In the genomic region with DNA sequence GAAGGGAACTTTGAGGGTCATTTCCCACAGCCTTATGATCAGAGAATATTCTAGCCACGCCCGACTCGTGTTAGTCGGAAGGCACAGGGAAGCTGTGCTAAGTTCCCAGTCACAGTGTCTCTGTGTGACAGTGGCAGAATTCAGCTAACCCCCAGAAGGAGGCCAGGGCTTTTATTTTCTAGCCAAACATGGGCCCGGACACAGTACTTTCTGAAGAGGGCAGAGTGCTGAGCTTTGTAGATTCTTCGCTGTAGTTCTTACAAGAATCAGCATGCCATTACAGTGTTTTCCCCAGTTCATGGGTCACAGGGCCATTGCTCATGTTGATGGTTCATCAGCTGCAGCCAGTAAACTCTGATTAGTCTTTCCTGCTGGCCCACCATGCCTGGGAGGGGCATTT, we compare ENCODE assay signal across 13 mouse cellular contexts. TPM values are rescaled to one million over a fixed set of nuclear protein-coding genes. Genes with fewer than 3 reads are reported as not detected.
DNase-seq lines count a peak whose midpoint lies in the region; ATAC-seq and TF ChIP-seq lines count a peak whose summit lies in the region.
"Had no signal": no experiment of that assay in that cellular context is flagged by ENCODE, and none has a peak within 500 bp of the region (broad histone marks: within the 10 kb centered on the region; RNA-seq: fewer than 3 reads in every experiment).

No protein-coding gene starts in this region.

- H3K4me2 ChIP-seq in liver, embryonic 11.5 days: no peak overlapping the region
- H3K4me2 ChIP-seq: embryonic facial prominence, embryonic 13.5 days; forebrain, embryonic 12.5 days had no signal

- DNase-seq in heart, adult 2 months: peak in 1 of 2 experiments; percentile 23
- no peak for DNase-seq in heart, postnatal 14 days
- no peak for DNase-seq in liver, adult 2 months (ENCODE audit: extremely low read depth, low read depth, low spot score)
- no peak for DNase-seq in liver
- no peak for DNase-seq in liver, embryonic 11.5 days (ENCODE audit: low spot score)
- no peak for DNase-seq in thymus, adult 2 months
- DNase-seq in urinary bladder, postnatal 10 days (ENCODE audit: low spot score): no peak
- DNase-seq: cerebellum, postnatal 10 days had no signal

- no peak for ATAC-seq in liver, embryonic 11.5 days (replicated peaks; ENCODE audit: low FRiP score)
- ATAC-seq: hindbrain, embryonic 16.5 days had no signal

- H3K9ac ChIP-seq in heart, adult 2 months (ENCODE audit: low read depth, low read length): no peak overlapping the region
- H3K9ac ChIP-seq in liver, adult 2 months (ENCODE audit: low read depth, low read length): no peak overlapping the region
- H3K9ac ChIP-seq in liver, embryonic 11.5 days (ENCODE audit: low read depth, low read length): no peak overlapping the region
- H3K9ac ChIP-seq: embryonic facial prominence, embryonic 13.5 days; forebrain, embryonic 12.5 days had no signal

- peaks cover 4% of the 10 kb centered on the region; the same call in 1 of the 2 replicates for H3K4me1 ChIP-seq in heart, adult 2 months (ENCODE audit: control insufficient read depth, insufficient read depth, low read length)
- no peaks in the 10 kb centered on the region; the same call in 1 of the 2 replicates for H3K4me1 ChIP-seq in liver, adult 2 months (ENCODE audit: control insufficient read depth, insufficient read depth, low read length)
- H3K4me1 ChIP-seq in bone marrow, adult 2 months (ENCODE audit: control insufficient read depth, insufficient read depth, low read length): peaks cover 2% of the 10 kb centered on the region
- peaks cover 4% of the 10 kb centered on the region for H3K4me1 ChIP-seq in liver, embryonic 11.5 days (replicated peaks; ENCODE audit: control insufficient read depth, insufficient read depth, low read length)
- H3K4me1 ChIP-seq in thymus, adult 2 months (replicated peaks; ENCODE audit: control insufficient read depth, insufficient read depth, low read length): peaks cover 11% of the 10 kb centered on the region
- H3K4me1 ChIP-seq: forebrain, embryonic 12.5 days had no signal

- 45% methylated on average over 6 of the region's 6 CpGs for WGBS in heart, adult 2 months
- WGBS in liver, adult 2 months: 68% methylated on average over 6 of the region's 6 CpGs
- 49% methylated on average over 6 of the region's 6 CpGs for WGBS in bone marrow, adult 2 months
- WGBS in liver, embryonic 11.5 days: 64% methylated on average over 6 of the region's 6 CpGs
- WGBS in thymus, adult 2 months: 83% methylated on average over 6 of the region's 6 CpGs

- H3K9me3 ChIP-seq in liver, embryonic 11.5 days (ENCODE audit: control insufficient read depth, low read length): no peaks in the 10 kb centered on the region
- H3K9me3 ChIP-seq: embryonic facial prominence, embryonic 13.5 days; forebrain, embryonic 12.5 days had no signal

- H3K27me3 ChIP-seq in heart, adult 2 months (ENCODE audit: control insufficient read depth, insufficient read depth, low read length): no peaks in the 10 kb centered on the region
- no peaks in the 10 kb centered on the region for H3K27me3 ChIP-seq in liver, adult 2 months (ENCODE audit: control insufficient read depth, insufficient read depth, low read length)
- no peaks in the 10 kb centered on the region for H3K27me3 ChIP-seq in liver, embryonic 11.5 days (replicated peaks; ENCODE audit: control insufficient read depth, insufficient read depth, low read length)
- no peaks in the 10 kb centered on the region for H3K27me3 ChIP-seq in thymus, adult 2 months (ENCODE audit: control insufficient read depth, insufficient read depth, low read length)

- no peak for TF ChIP-seq EP300 in heart, adult 2 months (IDR thresholded peaks at IDR 0.05; ENCODE audit: insufficient read depth, low read depth, low read length)

- intact Hi-C loops in heart, adult 2 months (cut with DNase I): no loop called here
- intact Hi-C loops in heart, postnatal 14 days (cut with DNase I): no loop called here

- H3K27ac ChIP-seq in heart, adult 2 months: peak overlapping the region; percentile 56
- H3K27ac ChIP-seq in liver, adult 2 months (replicated peaks; ENCODE audit: insufficient read depth, low read depth, low read length): peak overlapping the region; percentile 39
- peak overlapping the region; percentile 30 for H3K27ac ChIP-seq in bone marrow, adult 2 months (ENCODE audit: control insufficient read depth, insufficient read depth, low read depth, low read length, poor library complexity)
- H3K27ac ChIP-seq in liver, embryonic 11.5 days (ENCODE audit: low read depth, low read length): peak overlapping the region; percentile 7; the same call in 1 of the 2 replicates
- H3K27ac ChIP-seq in thymus, adult 2 months (ENCODE audit: control insufficient read depth, insufficient read depth, low read length): no peak overlapping the region
- H3K27ac ChIP-seq: embryonic facial prominence, embryonic 13.5 days; forebrain, embryonic 12.5 days had no signal

- no peaks in the 10 kb centered on the region for H3K36me3 ChIP-seq in heart, adult 2 months (ENCODE audit: control insufficient read depth, insufficient read depth, low read length)
- no peaks in the 10 kb centered on the region for H3K36me3 ChIP-seq in liver, adult 2 months (ENCODE audit: control insufficient read depth, insufficient read depth, low read length)
- no peaks in the 10 kb centered on the region for H3K36me3 ChIP-seq in liver, embryonic 11.5 days (ENCODE audit: control insufficient read depth, insufficient read depth, low read length)
- no peaks in the 10 kb centered on the region for H3K36me3 ChIP-seq in thymus, adult 2 months (ENCODE audit: control insufficient read depth, insufficient read depth, low read length)
- H3K36me3 ChIP-seq: embryonic facial prominence, embryonic 13.5 days; forebrain, embryonic 12.5 days had no signal

- no peak for TF ChIP-seq CTCF in heart, adult 2 months (IDR thresholded peaks at IDR 0.05)
- no peak for TF ChIP-seq CTCF in liver, adult 2 months (IDR thresholded peaks at IDR 0.05; ENCODE audit: low read depth, low read length)
- TF ChIP-seq CTCF in bone marrow, adult 2 months (IDR thresholded peaks at IDR 0.05; ENCODE audit: control insufficient read depth, insufficient read depth, low read length): no peak
- TF ChIP-seq CTCF in thymus, adult 2 months (IDR thresholded peaks at IDR 0.05; ENCODE audit: borderline replicate concordance, control insufficient read depth, extremely low read depth, insufficient read depth, low read length, poor library complexity): no peak

- no peak overlapping the region; the same call in 1 of the 2 replicates for H3K4me3 ChIP-seq in heart, adult 2 months
- no peak overlapping the region for H3K4me3 ChIP-seq in liver, adult 2 months (ENCODE audit: insufficient read depth, low read depth, low read length)
- no peak overlapping the region for H3K4me3 ChIP-seq in bone marrow, adult 2 months (replicated peaks; ENCODE audit: control insufficient read depth, low read depth, low read length)
- no peak overlapping the region for H3K4me3 ChIP-seq in liver, embryonic 11.5 days (ENCODE audit: low read depth, low read length)
- no peak overlapping the region for H3K4me3 ChIP-seq in thymus, adult 2 months (ENCODE audit: control insufficient read depth, insufficient read depth, low read length)
- H3K4me3 ChIP-seq: embryonic facial prominence, embryonic 13.5 days; forebrain, embryonic 12.5 days; myocyte had no signal

- no peak for TF ChIP-seq POLR2A in heart, adult 2 months (IDR thresholded peaks at IDR 0.05; ENCODE audit: insufficient read depth, low read depth, low read length)
- TF ChIP-seq POLR2A in liver, adult 2 months (IDR thresholded peaks at IDR 0.05; ENCODE audit: extremely low read depth, insufficient read depth, low read length): no peak
- no peak for TF ChIP-seq POLR2A in bone marrow, adult 2 months (IDR thresholded peaks at IDR 0.05; ENCODE audit: borderline replicate concordance, control insufficient read depth, low read depth, low read length)
- TF ChIP-seq POLR2A in thymus, adult 2 months (IDR thresholded peaks at IDR 0.05; ENCODE audit: control insufficient read depth, extremely low read depth, insufficient read depth, low read length, poor library complexity): no peak

- H3K79me2 ChIP-seq in heart, adult 2 months (replicated peaks; ENCODE audit: control insufficient read depth, insufficient read depth, low read length): no peaks in the 10 kb centered on the region
- no peaks in the 10 kb centered on the region for H3K79me2 ChIP-seq in liver, adult 2 months (ENCODE audit: control insufficient read depth, insufficient read depth, low read length)

RNA-seq across cellular contexts. Expression of a gene that starts 23.7 kb away (rescaled TPM):
- 100 to 1,000 TPM; 105 to 132 TPM for total RNA-seq in heart, adult 2 months (2021)
- polyA plus RNA-seq in heart, adult 2 months (2012; rRNA removed): 149 and 222 TPM in 2 replicates
- total RNA-seq in heart, postnatal 14 days (2021): 100 to 1,000 TPM; 143 to 157 TPM
- 1.3 and 1.9 TPM in 2 replicates for total RNA-seq in liver, adult 2 months (2014; rRNA removed)
- polyA plus RNA-seq in liver, adult 2 months (2012; rRNA removed): 0.20 and 1.0 TPM in 2 replicates
- polyA plus RNA-seq in bone marrow, adult 2 months (2011; ENCODE audit: insufficient read depth, insufficient read length, low replicate concordance, missing spikeins): 15.7 and 32.2 TPM in 2 replicates
- 23.9 and 24.5 TPM in 2 replicates for polyA plus RNA-seq in liver, embryonic 11.5 days (2014; fragmentation: Nextera tagmentation; extraction: Ambion mirVana)
- polyA plus RNA-seq in thymus, adult 2 months (2012; rRNA removed): 110 and 114 TPM in 2 replicates
